In the genomic region with DNA sequence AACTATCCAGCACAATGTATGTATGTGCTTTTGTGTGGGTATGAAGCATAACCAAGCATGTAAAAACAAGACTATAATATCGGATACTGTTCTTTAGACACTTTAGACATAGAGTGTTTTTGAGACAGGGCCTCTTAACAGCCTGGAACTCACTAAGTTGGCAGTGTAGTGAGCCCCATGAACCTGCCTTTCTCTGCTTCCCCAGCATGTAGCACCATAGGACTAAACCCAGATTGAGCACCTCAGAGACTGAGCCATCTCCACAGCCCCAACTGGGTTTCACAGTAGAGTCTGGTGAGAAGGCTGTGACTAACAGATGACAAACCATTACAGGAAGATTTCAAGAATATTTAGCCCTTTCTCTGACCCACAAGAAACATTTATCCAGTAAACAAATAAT, we compare ENCODE assay signal across 34 mouse cellular contexts.
"Had no signal": no experiment of that assay in that cellular context is flagged by ENCODE, and none has a peak within 500 bp of the region (broad histone marks: within the 10 kb centered on the region; RNA-seq: fewer than 3 reads in every experiment).

No protein-coding gene starts in this region.

- ATAC-seq: hindbrain, embryonic 16.5 days; hindbrain, postnatal 0 days; inflammation-experienced regulatory T-cells, adult 6 months; intestine, embryonic 15.5 days; intestine, embryonic 16.5 days; intestine, postnatal 0 days had no signal

- H3K4me1 ChIP-seq: heart, embryonic 12.5 days; heart, embryonic 13.5 days; heart, embryonic 15.5 days; intestine, embryonic 15.5 days had no signal

- H3K36me3 ChIP-seq: heart, embryonic 12.5 days; heart, embryonic 13.5 days; heart, embryonic 15.5 days; hindbrain, embryonic 10.5 days; hindbrain, embryonic 12.5 days; hindbrain, embryonic 13.5 days; hindbrain, embryonic 15.5 days; intestine, embryonic 15.5 days; kidney, embryonic 15.5 days had no signal

- H3K4me2 ChIP-seq: heart, embryonic 11.5 days; heart, embryonic 12.5 days; heart, embryonic 13.5 days; heart, embryonic 15.5 days; hindbrain, embryonic 12.5 days; hindbrain, embryonic 13.5 days; hindbrain, embryonic 14.5 days; hindbrain, embryonic 15.5 days; intestine, embryonic 15.5 days; kidney, embryonic 15.5 days had no signal

- H3K27me3 ChIP-seq: heart, embryonic 12.5 days; heart, embryonic 13.5 days; heart, embryonic 15.5 days; hindbrain, embryonic 12.5 days; hindbrain, embryonic 13.5 days; hindbrain, embryonic 15.5 days; intestine, embryonic 15.5 days; kidney, embryonic 15.5 days had no signal

- H3K9me3 ChIP-seq: heart, embryonic 12.5 days; heart, embryonic 13.5 days; heart, embryonic 15.5 days; hindbrain, embryonic 10.5 days; hindbrain, embryonic 12.5 days; hindbrain, embryonic 13.5 days; hindbrain, embryonic 15.5 days; intestine, embryonic 15.5 days; kidney, embryonic 15.5 days had no signal

- H3K4me3 ChIP-seq: heart, embryonic 12.5 days; heart, embryonic 13.5 days; heart, embryonic 15.5 days; hindbrain, embryonic 10.5 days; hindbrain, embryonic 12.5 days; hindbrain, embryonic 13.5 days; hindbrain, embryonic 15.5 days; intestine, embryonic 15.5 days; kidney, embryonic 15.5 days; layer of hippocampus, adult 2 months; left cerebral cortex, adult 2 months had no signal

- DNase-seq: heart, postnatal 10 days; heart, postnatal 14 days; heart, postnatal 36 days; kidney, adult 11 months; kidney, adult 18-20 months; kidney, adult 2 months; kidney, adult 8-10 months; kidney, adult 9 months; kidney, postnatal 10 days; kidney, postnatal 14 days; kidney, postnatal 25 days; kidney, postnatal 36 days; kidney, postnatal 4 days; layer of hippocampus, adult 9-11 months; layer of hippocampus, postnatal 36 days had no signal

- H3K9ac ChIP-seq: heart, embryonic 12.5 days; heart, embryonic 13.5 days; heart, embryonic 15.5 days; hindbrain, embryonic 12.5 days; hindbrain, embryonic 13.5 days; hindbrain, embryonic 14.5 days; hindbrain, embryonic 15.5 days; intestine, embryonic 15.5 days; kidney, embryonic 15.5 days had no signal

- H3K27ac ChIP-seq: heart, embryonic 13.5 days; heart, embryonic 15.5 days; hindbrain, embryonic 10.5 days; hindbrain, embryonic 12.5 days; hindbrain, embryonic 13.5 days; hindbrain, embryonic 14.5 days; hindbrain, embryonic 15.5 days; hindbrain, postnatal 0 days; intestine, embryonic 15.5 days; kidney, embryonic 15.5 days; kidney, postnatal 0 days; layer of hippocampus, adult 2 months; left cerebral cortex, adult 2 months had no signal
